Mouse (Mus musculus) kidney, embryonic 16.5 days (tissue): ENCODE measurements around the gene U2af1. TPM values are rescaled to one million over a fixed set of nuclear protein-coding genes. Genes with fewer than 3 reads are reported as not detected.

Source experiments
- ATAC-seq: fragments of 200-750 bp; cut with Nextera tagmentation; 2 replicates; pipeline ENCODE4 v1.8.0; 2017; ENCODE audit warnings: moderate TSS enrichment; ENCODE audit not compliant: low FRiP score, low TSS enrichment
- H3K27ac ChIP-seq: fragments of 300-500 bp; sonication (generic); 2 replicates; pipeline ENCODE4 v1.5.1; 2014; ENCODE audit warnings: low read length
- H3K27me3 ChIP-seq: fragments of 300-500 bp; sonication (generic); 2 replicates; pipeline ENCODE4 v1.6.1; 2014; ENCODE audit warnings: low read length, control low read depth, mixed read lengths; ENCODE audit not compliant: insufficient read depth
- H3K36me3 ChIP-seq: fragments of 300-500 bp; sonication (generic); 2 replicates; pipeline ENCODE4 v1.6.1; 2014; ENCODE audit warnings: low read length, control low read depth, mixed read lengths; ENCODE audit not compliant: insufficient read depth
- H3K4me1 ChIP-seq: fragments of 300-500 bp; sonication (generic); 2 replicates; pipeline ENCODE4 v1.6.1; 2014; ENCODE audit warnings: low read length, control low read depth, mixed read lengths; ENCODE audit not compliant: insufficient read depth
- H3K4me2 ChIP-seq: fragments of 300-500 bp; sonication (generic); replicated peaks from 2 replicates; pipeline ENCODE4 v1.6.1; 2014; ENCODE audit warnings: low read depth, low read length
- H3K4me3 ChIP-seq: fragments of 300-500 bp; sonication (generic); 2 replicates; pipeline ENCODE4 v1.5.1; 2014; ENCODE audit warnings: mild to moderate bottlenecking, low read length
- H3K9ac ChIP-seq: fragments of 300-500 bp; sonication (generic); replicated peaks from 2 replicates; pipeline ENCODE4 v1.6.1; 2014; ENCODE audit warnings: low read length
- H3K9me3 ChIP-seq: fragments of 300-500 bp; sonication (generic); 2 replicates; pipeline ENCODE4 v1.6.1; 2016; ENCODE audit warnings: low read length, control low read depth
- WGBS: fragments of 180-500 bp; shearing (Covaris S2); extraction: QIAGEN DNeasy Blood & Tissue Kit; methylation state at CpG from one replicate; pipeline ENCODE4 v1.1.7; 2014; 5-methylcytosine and 5-hydroxymethylcytosine counted together
- polyA plus RNA-seq: library from polyadenylated mRNA; unstranded; fragments of >200 nt; fragmentation: Nextera tagmentation; extraction: Ambion mirVana; gene quantifications from 2 replicates; pipeline ENCODE4 v1.2.1, GENCODE M21; 2015

Gene U2af1
- polyA plus RNA-seq, 1 experiment from 2014 or later: 338 TPM

DNA sequence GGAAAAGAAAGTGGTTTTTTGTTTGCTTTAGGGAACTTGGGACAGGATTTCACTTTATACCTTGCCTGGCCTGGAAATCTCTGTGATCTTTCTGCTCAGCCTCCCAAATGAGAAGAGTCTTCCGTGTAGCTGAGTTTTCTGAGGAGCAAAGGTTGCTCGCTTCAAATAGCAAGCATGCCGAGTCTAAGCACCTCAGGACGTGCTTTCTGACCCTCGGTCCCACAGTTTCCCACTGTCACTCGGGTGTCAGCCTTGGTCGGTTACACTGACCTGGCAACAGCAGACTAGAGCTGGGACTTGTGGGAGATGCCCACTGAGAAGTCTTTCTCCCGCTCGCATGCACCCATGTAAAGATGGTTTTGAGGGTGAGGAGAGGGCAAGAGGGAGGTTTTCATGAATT is 60.7 kb downstream of the U2af1 start:
- 77% methylated on average over 9 of the region's 9 CpGs for WGBS
- H3K9me3 ChIP-seq: no peaks in the 10 kb centered on the region
- no peak for ATAC-seq
- no peaks in the 10 kb centered on the region for H3K27me3 ChIP-seq
- no peaks in the 10 kb centered on the region for H3K4me1 ChIP-seq
- no peak overlapping the region for H3K4me2 ChIP-seq
- H3K4me3 ChIP-seq: no peak overlapping the region
- H3K27ac ChIP-seq: no peak overlapping the region
- no peak overlapping the region for H3K9ac ChIP-seq
- peaks cover 24% of the 10 kb centered on the region for H3K36me3 ChIP-seq

Other genes starting within 250 kb of the U2af1 start
- 51.6 and 57.8 TPM in 2 replicates for gene Wdr4, start 138.9 kb downstream of the U2af1 start, polyA plus RNA-seq
- gene Ndufv3, start 138.8 kb downstream of the U2af1 start, polyA plus RNA-seq: 262 and 271 TPM in 2 replicates
- gene Pknox1, start 94.2 kb downstream of the U2af1 start, polyA plus RNA-seq: 38.2 and 44.5 TPM in 2 replicates
- gene Cbs, start 21.7 kb downstream of the U2af1 start, polyA plus RNA-seq: 3.8 and 5.0 TPM in 2 replicates
- not detected in 2 replicates for gene Cryaa, start 18.9 kb upstream of the U2af1 start, polyA plus RNA-seq
- 16.5 and 17.8 TPM in 2 replicates for gene Sik1, start 196.9 kb upstream of the U2af1 start, polyA plus RNA-seq